Mouse (Mus musculus) cerebellum, adult 18-20 months (tissue): ENCODE data around the gene Thyn1.

Source experiments
- DNase-seq, 2 experiments: peaks; one replicate each; pipeline ENCODE4 v3.0.0; 2021

The Thyn1 gene

GRCm38 (mm10) chr9:27030763-27031100 is 31.2 kb downstream of the Thyn1 start:
- DNase-seq, result no peak

- no peak for DNase-seq
These were observed 44.4 kb downstream of the Thyn1 start for GRCm38 (mm10) chr9:27043892-27044291.

GRCm38 (mm10) chr9:27049492-27049891 is 50.0 kb downstream of the Thyn1 start:
- no peak for DNase-seq
